Mouse (Mus musculus) splenic B cell, adult 2 months (primary cell): ENCODE measurements around the gene Gpha2.

ENCODE experiments used
- DNase-seq: peaks from one replicate; pipeline ENCODE4 v3.0.0-alpha.2; 2011; ENCODE audit warnings: low read depth, low spot score
- H3K27me3 ChIP-seq: 2 replicates; pipeline ENCODE4 v1.6.1; 2012; ENCODE audit warnings: mild to moderate bottlenecking, low read length, moderate library complexity, mixed read lengths; ENCODE audit not compliant: control insufficient read depth, poor library complexity, insufficient read depth, severe bottlenecking
- H3K36me3 ChIP-seq: 2 replicates; pipeline ENCODE4 v1.6.1; 2012; ENCODE audit warnings: mild to moderate bottlenecking, low read length, moderate library complexity, mixed read lengths; ENCODE audit not compliant: control insufficient read depth, poor library complexity, insufficient read depth, severe bottlenecking

Gene Gpha2

GRCm38 (mm10) chr19:6273998-6274608 is 47.9 kb downstream of the Gpha2 start:
- H3K27me3 ChIP-seq, result no peaks in the 10 kb centered on the region
- no peaks in the 10 kb centered on the region; the same call in 1 of the 2 replicates for H3K36me3 ChIP-seq
- DNase-seq, result no peak

GRCm38 (mm10) chr19:6275740-6276389 is 49.7 kb downstream of the Gpha2 start:
- H3K27me3 ChIP-seq, result no peaks in the 10 kb centered on the region
- H3K36me3 ChIP-seq, result peaks cover 2% of the 10 kb centered on the region; the same call in 1 of the 2 replicates
- DNase-seq, result peak; percentile 93

- peaks cover 2% of the 10 kb centered on the region for H3K36me3 ChIP-seq
- no peaks in the 10 kb centered on the region for H3K27me3 ChIP-seq
- peak; percentile 99 for DNase-seq
Measured at GRCm38 (mm10) chr19:6276426-6277421, 50.5 kb downstream of the Gpha2 start, which contains the start of gene Ehd1. Ehd1 (plus strand) TSS chr19:6276725.
